Mouse (Mus musculus) MEL (cell line): ENCODE results near the gene Agmat. TPM values are rescaled to one million over a fixed set of nuclear protein-coding genes. Genes with fewer than 3 reads are reported as not detected.

Experiments
- DNase-seq: peaks from one replicate; pipeline ENCODE4 v3.0.0; 2011; ENCODE audit warnings: low read depth, low spot score
- H3K27ac ChIP-seq: 2 replicates; pipeline ENCODE4 v1.5.1; 2012; ENCODE audit warnings: low read depth, mild to moderate bottlenecking, control low read depth, low read length, moderate library complexity; ENCODE audit not compliant: control insufficient read depth
- H3K27me3 ChIP-seq, 2 experiments: fragments of 150-350 bp in 1 of 2; sonication (generic) in 1 of 2; 2 replicates each; pipeline ENCODE4 v1.6.1; 2012; ENCODE audit warnings: low read length in 2 of 2, mild to moderate bottlenecking in 2 of 2, improper control_type of control experiment in 1 of 2, moderate library complexity in 1 of 2; ENCODE audit not compliant: insufficient read depth in 2 of 2, control insufficient read depth in 1 of 2
- H3K36me3 ChIP-seq, 2 experiments: 2 replicates each; pipeline ENCODE4 v1.6.1; 2012 to 2014; ENCODE audit warnings: low read length in 2 of 2, improper control_type of control experiment in 1 of 2, inconsistent platforms in 1 of 2, mild to moderate bottlenecking in 1 of 2; ENCODE audit not compliant: insufficient read depth in 2 of 2, control insufficient read depth in 1 of 2
- H3K4me1 ChIP-seq, 2 experiments: fragments of 150-350 bp in 1 of 2; sonication (generic) in 1 of 2; 2 replicates each; pipeline ENCODE4 v1.6.1; 2012; ENCODE audit warnings: low read length in 2 of 2, improper control_type of control experiment in 1 of 2, mild to moderate bottlenecking in 1 of 2; ENCODE audit not compliant: insufficient read depth in 2 of 2, control insufficient read depth in 1 of 2
- H3K4me3 ChIP-seq, 2 experiments: fragments of 150-350 bp in 1 of 2; sonication (generic) in 1 of 2; 2 replicates each; pipeline ENCODE4 v1.5.1; 2012; ENCODE audit warnings: low read depth in 2 of 2, low read length in 2 of 2, mild to moderate bottlenecking in 2 of 2, moderate library complexity in 2 of 2, control low read depth in 1 of 2, improper control_type of control experiment in 1 of 2; ENCODE audit not compliant: control insufficient read depth in 1 of 2, insufficient read depth in 1 of 2
- H3K79me2 ChIP-seq: 2 replicates; pipeline ENCODE4 v1.6.1; 2012; ENCODE audit warnings: mild to moderate bottlenecking, low read length, moderate library complexity; ENCODE audit not compliant: control insufficient read depth, poor library complexity, insufficient read depth
- H3K9ac ChIP-seq: 2 replicates; pipeline ENCODE4 v1.6.1; 2012; ENCODE audit warnings: low read depth, mild to moderate bottlenecking, control low read depth, low read length, moderate library complexity; ENCODE audit not compliant: control insufficient read depth, poor library complexity, severe bottlenecking
- H3K9me3 ChIP-seq: fragments of 150-350 bp; sonication (generic); replicated peaks from 2 replicates; pipeline ENCODE4 v1.6.1; 2012; ENCODE audit warnings: mild to moderate bottlenecking, low read length, improper control_type of control experiment, moderate library complexity; ENCODE audit not compliant: insufficient read depth
- CHD1 ChIP-seq: IDR thresholded peaks from 2 replicates; pipeline ENCODE4 v1.6.1; 2012; ENCODE audit warnings: low read depth, mild to moderate bottlenecking, inconsistent platforms, low read length, improper control_type of control experiment
- CTCF ChIP-seq, 3 experiments: IDR thresholded peaks in 2 of 3; conservative IDR thresholded peaks in 1 of 3; 2 replicates each; pipeline ENCODE4 v1.5.1; 2011 to 2012; ENCODE audit warnings: low read length in 3 of 3, low read depth in 2 of 3, mild to moderate bottlenecking in 2 of 3, improper control_type of control experiment in 1 of 3, inconsistent platforms in 1 of 3, mixed read lengths in 1 of 3, moderate library complexity in 1 of 3; ENCODE audit not compliant: control insufficient read depth in 1 of 3, insufficient read depth in 1 of 3, poor library complexity in 1 of 3, severe bottlenecking in 1 of 3
- ELF1 ChIP-seq: IDR thresholded peaks from 2 replicates; pipeline ENCODE4 v1.6.1; 2014; ENCODE audit warnings: low read depth, mild to moderate bottlenecking, inconsistent platforms, low read length, improper control_type of control experiment, moderate library complexity
- EP300 ChIP-seq, 2 experiments: IDR thresholded peaks; 2 replicates each; pipeline ENCODE4 v1.6.1; 2011; ENCODE audit warnings: improper control_type of control experiment in 2 of 2, low read length in 2 of 2, low read depth in 1 of 2, mild to moderate bottlenecking in 1 of 2
- GABPA ChIP-seq: IDR thresholded peaks from 2 replicates; pipeline ENCODE4 v1.6.1; 2012; ENCODE audit warnings: low read depth, mild to moderate bottlenecking, inconsistent platforms, low read length, improper control_type of control experiment, moderate library complexity
- KAT2A ChIP-seq: conservative IDR thresholded peaks from 2 replicates; pipeline ENCODE4 v1.6.1; 2012; ENCODE audit warnings: low read depth, low read length, improper control_type of control experiment, inconsistent platforms
- MAFK ChIP-seq: IDR thresholded peaks from 2 replicates; pipeline ENCODE4 v1.6.1; 2011; ENCODE audit warnings: low read depth, mild to moderate bottlenecking, low read length, improper control_type of control experiment, borderline replicate concordance
- MYC ChIP-seq: IDR thresholded peaks from 2 replicates; pipeline ENCODE4 v1.6.1; 2011; ENCODE audit warnings: low read depth, mild to moderate bottlenecking, low read length, improper control_type of control experiment, moderate library complexity
- NRF1 ChIP-seq: IDR thresholded peaks from 2 replicates; pipeline ENCODE4 v1.6.1; 2014; ENCODE audit warnings: low read depth, mild to moderate bottlenecking, inconsistent platforms, low read length, improper control_type of control experiment, moderate library complexity; ENCODE audit not compliant: poor library complexity, insufficient read depth, severe bottlenecking
- POLR2AphosphoS2 ChIP-seq: IDR thresholded peaks from 2 replicates; pipeline ENCODE4 v1.6.1; 2011; ENCODE audit warnings: low read length, improper control_type of control experiment
- POLR2AphosphoS5 ChIP-seq: IDR thresholded peaks from 2 replicates; pipeline ENCODE4 v1.6.1; 2012; ENCODE audit warnings: low read depth, borderline replicate concordance, mild to moderate bottlenecking, inconsistent platforms, low read length, moderate library complexity, mixed read lengths
- RAD21 ChIP-seq: IDR thresholded peaks from 2 replicates; pipeline ENCODE4 v1.6.1; 2011; ENCODE audit warnings: mild to moderate bottlenecking, low read depth, low read length, improper control_type of control experiment
- RCOR1 ChIP-seq: IDR thresholded peaks from 2 replicates; pipeline ENCODE4 v1.6.1; 2012; ENCODE audit warnings: low read depth, mild to moderate bottlenecking, inconsistent platforms, low read length, improper control_type of control experiment
- SIN3A ChIP-seq: IDR thresholded peaks from 2 replicates; pipeline ENCODE4 v1.6.1; 2012; ENCODE audit warnings: low read length, improper control_type of control experiment, inconsistent platforms
- SMC3 ChIP-seq: IDR thresholded peaks from 2 replicates; pipeline ENCODE4 v1.6.1; 2011; ENCODE audit warnings: low read depth, low read length, improper control_type of control experiment
- TAL1 ChIP-seq: IDR thresholded peaks from 2 replicates; pipeline ENCODE4 v1.6.1; 2012; ENCODE audit warnings: mild to moderate bottlenecking, inconsistent platforms, low read length, moderate library complexity, mixed read lengths
- TBP ChIP-seq: IDR thresholded peaks from 2 replicates; pipeline ENCODE4 v1.8.0; 2011; ENCODE audit warnings: low read depth, low read length, improper control_type of control experiment
- USF2 ChIP-seq, 2 experiments: IDR thresholded peaks; 2 replicates each; pipeline ENCODE4 v1.6.1; 2011 to 2012; ENCODE audit warnings: improper control_type of control experiment in 2 of 2, low read length in 2 of 2, borderline replicate concordance in 1 of 2, inconsistent platforms in 1 of 2, low read depth in 1 of 2, mild to moderate bottlenecking in 1 of 2; ENCODE audit not compliant: insufficient read depth in 1 of 2
- ZC3H11A ChIP-seq: IDR thresholded peaks from 2 replicates; pipeline ENCODE4 v1.6.1; 2012; ENCODE audit warnings: low read depth, mild to moderate bottlenecking, inconsistent platforms, low read length, improper control_type of control experiment
- ZKSCAN1 ChIP-seq: IDR thresholded peaks from 2 replicates; pipeline ENCODE4 v1.6.1; 2012; ENCODE audit warnings: low read depth, mild to moderate bottlenecking, inconsistent platforms, low read length, improper control_type of control experiment, moderate library complexity
- ZMIZ1 ChIP-seq: IDR thresholded peaks from 2 replicates; pipeline ENCODE4 v1.6.1; 2012; ENCODE audit warnings: low read depth, mild to moderate bottlenecking, inconsistent platforms, low read length, improper control_type of control experiment, moderate library complexity
- ZNF384 ChIP-seq: IDR thresholded peaks from 2 replicates; pipeline ENCODE4 v1.6.1; 2012; ENCODE audit warnings: low read depth, mild to moderate bottlenecking, inconsistent platforms, low read length, improper control_type of control experiment
- polyA plus RNA-seq, 2 experiments: library from polyadenylated mRNA; stranded (reverse) in 1 of 2; unstranded in 1 of 2; fragments of >175 nt in 1 of 2; fragments of >200 nt in 1 of 2; gene quantifications; 2 replicates each; pipeline versions ENCODE4 v1.2.1 to v1.2.4; 2012; ENCODE audit warnings: low replicate concordance in 2 of 2, low read depth in 1 of 2; ENCODE audit not compliant: insufficient read length in 2 of 2, insufficient read depth in 1 of 2, missing spikeins in 1 of 2
- total RNA-seq: library from RNA; depleted of rRNA; stranded (reverse); fragments of 300-350 nt; gene quantifications from 2 replicates; pipeline ENCODE4 v1.2.3, GENCODE M21; 2012

Agmat gene
- total and polyA plus RNA-seq, 3 experiments, result 0.07 to 0.12 TPM; not detected in 1

GRCm38 (mm10) chr4:141797545-141797944 is 51.1 kb downstream of the Agmat start:
- Histone ChIP-seq H3K36me3 (peaks cover 0 to 2% of the 10 kb centered on the region in 2 experiments; a peak in 1 of 4 replicates), H3K79me2 (no peaks in the 10 kb centered on the region; the same call in 1 of the 2 replicates), H3K27ac (no peak overlapping the region), H3K4me1 (no peaks in the 10 kb centered on the region; a peak in 2 of 4 replicates), H3K9me3 (no peaks in the 10 kb centered on the region), H3K9ac (no peak overlapping the region), H3K27me3 (no peaks in the 10 kb centered on the region), H3K4me3 (no peak overlapping the region)
- no peak for DNase-seq
- TF ChIP-seq ZKSCAN1 (no peak), EP300 (IDR thresholded peaks at IDR 0.05; ENCODE audit: low read depth in 1 of 2, low read length in 2 of 2) (no peak), ZC3H11A (no peak), RCOR1 (no peak), NRF1 (no peak), CHD1 (no peak), TAL1 (no peak), MYC (no peak), POLR2AphosphoS5 (no peak), TBP (no peak), GABPA (no peak), ELF1 (no peak), KAT2A (no peak)

GRCm38 (mm10) chr4:141804105-141804504 is 57.6 kb downstream of the Agmat start:
- H3K79me2 ChIP-seq, result no peaks in the 10 kb centered on the region
- no peaks in the 10 kb centered on the region for H3K9me3 ChIP-seq
- TF ChIP-seq MYC (no peak), SMC3 (peak; percentile 45), MAFK (no peak), ZMIZ1 (no peak), NRF1 (no peak), USF2 (IDR thresholded peaks at IDR 0.05; ENCODE audit: borderline replicate concordance in 1 of 2, insufficient read depth in 1 of 2, low read depth in 1 of 2, low read length in 2 of 2) (no peak), POLR2AphosphoS2 (no peak), SIN3A (no peak), CTCF (IDR thresholded peaks at IDR 0.05 in 2 of 3, conservative IDR thresholded peaks at IDR 0.05 in 1 of 3; ENCODE audit: control insufficient read depth in 1 of 3, insufficient read depth in 1 of 3, low read depth in 2 of 3, low read length in 3 of 3, poor library complexity in 1 of 3, severe bottlenecking in 1 of 3) (peak; percentile 6 to 45 (median 44); a peak in 4 of 6 replicates), RAD21 (peak; percentile 24), ZNF384 (peak; percentile 71)
- no peak overlapping the region for H3K27ac ChIP-seq
- no peaks in the 10 kb centered on the region for H3K27me3 ChIP-seq
- H3K9ac ChIP-seq, result no peak overlapping the region
- DNase-seq, result peak; percentile 56
- H3K36me3 ChIP-seq, result no peaks in the 10 kb centered on the region
- no peaks in the 10 kb centered on the region for H3K4me1 ChIP-seq
- no peak overlapping the region for H3K4me3 ChIP-seq
